ENCODE assay signal across 29 mouse cellular contexts in genomic region chr11:8660951-8661350, GRCm38 (mm10). TPM values are rescaled to one million over a fixed set of nuclear protein-coding genes. Genes with fewer than 3 reads are reported as not detected.
DNase-seq lines count a peak whose midpoint lies in the region; ATAC-seq and TF ChIP-seq lines count a peak whose summit lies in the region.
"Had no signal": no experiment of that assay in that cellular context is flagged by ENCODE, and none has a peak within 500 bp of the region (broad histone marks: within the 10 kb centered on the region; RNA-seq: fewer than 3 reads in every experiment).

No protein-coding gene starts in this region.

- peak; percentile 52 to 55 for DNase-seq in spleen, postnatal 36 days (ENCODE audit: low spot score in 2 of 2)
- no peak for DNase-seq in spleen, postnatal 14 days (ENCODE audit: low spot score in 2 of 2)
- no peak for DNase-seq in right cerebral cortex, adult 2 months (ENCODE audit: low spot score in 2 of 2)
- no peak for DNase-seq in urinary bladder, postnatal 14 days (ENCODE audit: low spot score)
- DNase-seq: adrenal gland, postnatal 10 days; cerebellum, adult 11 months; cerebellum, adult 9-11 months; gastrocnemius, adult 2 months; gastrocnemius, postnatal 36 days; heart, adult 2 months; kidney, adult 8-10 months; kidney, postnatal 10 days; liver, postnatal 0 days; lung, postnatal 14 days; right cerebral cortex, postnatal 14 days; thymus, postnatal 4 days had no signal

- peaks cover 86% of the 10 kb centered on the region for H3K79me2 ChIP-seq in macrophage (ENCODE audit: inconsistent target)

- no peak overlapping the region for H3K9ac ChIP-seq in intestine, postnatal 0 days (ENCODE audit: low read depth, low read length)
- H3K9ac ChIP-seq: embryonic facial prominence, embryonic 13.5 days; forebrain, embryonic 15.5 days; heart, embryonic 12.5 days; hindbrain, embryonic 14.5 days; liver, embryonic 12.5 days; liver, postnatal 0 days; midbrain, embryonic 12.5 days; neural tube, embryonic 12.5 days had no signal

- H3K9me3 ChIP-seq in intestine, postnatal 0 days (ENCODE audit: control insufficient read depth): no peaks in the 10 kb centered on the region
- H3K9me3 ChIP-seq: forebrain, embryonic 10.5 days; forebrain, embryonic 15.5 days; liver, embryonic 12.5 days; midbrain, embryonic 12.5 days; neural tube, embryonic 12.5 days had no signal

- TF ChIP-seq CTCF in intestine, postnatal 0 days (IDR thresholded peaks at IDR 0.05; ENCODE audit: low read depth): no peak

- no peaks in the 10 kb centered on the region for H3K36me3 ChIP-seq in intestine, postnatal 0 days (ENCODE audit: control insufficient read depth, insufficient read depth)
- no peaks in the 10 kb centered on the region for H3K36me3 ChIP-seq in macrophage (ENCODE audit: inconsistent target)
- H3K36me3 ChIP-seq: embryonic facial prominence, embryonic 13.5 days; forebrain, embryonic 15.5 days; midbrain, embryonic 12.5 days; neural tube, embryonic 12.5 days had no signal

- 0 out of 2 replicates have a peak overlapping the region, but pooled peaks have one; percentile 18 for H3K4me2 ChIP-seq in intestine, postnatal 0 days (replicated peaks; ENCODE audit: low read depth)
- H3K4me2 ChIP-seq: embryonic facial prominence, embryonic 13.5 days; forebrain, embryonic 15.5 days; heart, embryonic 12.5 days; hindbrain, embryonic 14.5 days; liver, embryonic 12.5 days; midbrain, embryonic 12.5 days; neural tube, embryonic 12.5 days had no signal

- no peak for ATAC-seq in intestine, postnatal 0 days
- ATAC-seq: activated CD4-positive, CD25-positive, alpha-beta regulatory T cell, adult 4 months; forebrain, embryonic 15.5 days; liver, embryonic 12.5 days; liver, postnatal 0 days had no signal

- H3K27ac ChIP-seq in intestine, postnatal 0 days (ENCODE audit: low read depth, low read length): no peak overlapping the region
- peak overlapping the region; percentile 96 for H3K27ac ChIP-seq in macrophage
- H3K27ac ChIP-seq: embryonic facial prominence, embryonic 13.5 days; forebrain, embryonic 10.5 days; forebrain, embryonic 15.5 days; heart, adult 2 months; hindbrain, embryonic 14.5 days; liver, embryonic 12.5 days; midbrain, embryonic 12.5 days; neural tube, embryonic 12.5 days had no signal

- WGBS in intestine, postnatal 0 days: 33% methylated on average over 4 of the region's 4 CpGs
- WGBS in macrophage (ENCODE audit: missing documents): 62% methylated on average over 4 of the region's 4 CpGs

- peaks cover 26% of the 10 kb centered on the region; the same call in 1 of the 2 replicates for H3K4me1 ChIP-seq in intestine, postnatal 0 days (replicated peaks; ENCODE audit: control insufficient read depth, insufficient read depth, low read length)

- no peaks in the 10 kb centered on the region for H3K27me3 ChIP-seq in intestine, postnatal 0 days (replicated peaks; ENCODE audit: control insufficient read depth, insufficient read depth, low read length)
- H3K27me3 ChIP-seq: embryonic facial prominence, embryonic 13.5 days; forebrain, embryonic 15.5 days had no signal

- H3K4me3 ChIP-seq in intestine, postnatal 0 days (ENCODE audit: low read depth, low read length): no peak overlapping the region
- no peak overlapping the region for H3K4me3 ChIP-seq in macrophage (ENCODE audit: inconsistent target)
- H3K4me3 ChIP-seq: embryonic facial prominence, embryonic 13.5 days; forebrain, embryonic 10.5 days; forebrain, embryonic 15.5 days; gastrocnemius, adult 2 months; heart, adult 2 months; heart, embryonic 12.5 days; liver, embryonic 12.5 days; megakaryocyte, embryonic 14.5 days; midbrain, embryonic 12.5 days; myocyte; neural tube, embryonic 12.5 days had no signal

RNA-seq across cellular contexts. Expression of gene Tns3, which starts 3.4 kb away (rescaled TPM):
- 10.5 and 11.4 TPM in 2 replicates for polyA plus RNA-seq in intestine, postnatal 0 days (2015; fragmentation: Nextera tagmentation; extraction: Ambion mirVana)
- total RNA-seq in macrophage (2018; cell fraction: chromatin; rRNA removed): 100 to 1,000 TPM; 135 to 354 (median 226) TPM
- 100 to 1,000 TPM in 18 of 26 experiments, 10 to 100 TPM in 8; 75.9 to 159 (median 107) TPM for total RNA-seq in macrophage (2018; cell fraction: cytosol; rRNA removed)
- total RNA-seq in macrophage (2018; cell fraction: nucleus; rRNA removed): 100 to 1,000 TPM; 103 to 320 (median 161) TPM
- polyA plus RNA-seq in macrophage (2018): 60.8 to 91.8 TPM (median 81.9 TPM) in 3 replicates

Comparison
In these comparisons a context has a peak if more than half of its experiments do, and no peak if none do; other contexts are left out.
1. DNase-seq: peak in spleen, postnatal 36 days (2 of 2); none in spleen, postnatal 14 days (0 of 2), right cerebral cortex, adult 2 months (0 of 2) and urinary bladder, postnatal 14 days (single experiment).